Mouse (Mus musculus) erythroblast, embryonic 14.5 days (primary cell): Measurements from ENCODE around the gene Hoxb6. TPM values are rescaled to one million over a fixed set of nuclear protein-coding genes. Genes with fewer than 3 reads are reported as not detected.

Source experiments
- H3K27me3 ChIP-seq: 2 replicates; pipeline ENCODE4 v1.6.1; 2012; ENCODE audit warnings: inconsistent platforms; ENCODE audit not compliant: control insufficient read depth
- H3K36me3 ChIP-seq: 2 replicates; pipeline ENCODE4 v1.6.1; 2012; ENCODE audit warnings: mild to moderate bottlenecking, inconsistent platforms; ENCODE audit not compliant: control insufficient read depth
- H3K4me1 ChIP-seq: 2 replicates; pipeline ENCODE4 v1.6.1; 2012; ENCODE audit warnings: inconsistent platforms; ENCODE audit not compliant: control insufficient read depth
- H3K4me3 ChIP-seq: replicated peaks from 2 replicates; pipeline ENCODE3; 2012; ENCODE audit warnings: moderate library complexity, mild to moderate bottlenecking, inconsistent platforms
- H3K9me3 ChIP-seq: 2 replicates; pipeline ENCODE4 v1.6.1; 2012; ENCODE audit warnings: low read length, inconsistent platforms, mixed read lengths; ENCODE audit not compliant: control insufficient read depth
- GATA1 ChIP-seq: IDR thresholded peaks from 2 replicates; pipeline ENCODE4 v1.6.1; 2012; ENCODE audit warnings: low read length, inconsistent platforms, mixed read lengths
- TAL1 ChIP-seq: IDR thresholded peaks from 3 replicates; pipeline ENCODE4 v1.6.1; 2012; ENCODE audit warnings: low read length, inconsistent platforms, mixed read lengths
- polyA plus RNA-seq: library from polyadenylated mRNA; stranded (reverse); fragments of >175 nt; gene quantifications from 2 replicates; pipeline ENCODE4 v1.2.3, GENCODE M21; 2012

The Hoxb6 gene
- polyA plus RNA-seq = not detected in 2 replicates

DNA sequence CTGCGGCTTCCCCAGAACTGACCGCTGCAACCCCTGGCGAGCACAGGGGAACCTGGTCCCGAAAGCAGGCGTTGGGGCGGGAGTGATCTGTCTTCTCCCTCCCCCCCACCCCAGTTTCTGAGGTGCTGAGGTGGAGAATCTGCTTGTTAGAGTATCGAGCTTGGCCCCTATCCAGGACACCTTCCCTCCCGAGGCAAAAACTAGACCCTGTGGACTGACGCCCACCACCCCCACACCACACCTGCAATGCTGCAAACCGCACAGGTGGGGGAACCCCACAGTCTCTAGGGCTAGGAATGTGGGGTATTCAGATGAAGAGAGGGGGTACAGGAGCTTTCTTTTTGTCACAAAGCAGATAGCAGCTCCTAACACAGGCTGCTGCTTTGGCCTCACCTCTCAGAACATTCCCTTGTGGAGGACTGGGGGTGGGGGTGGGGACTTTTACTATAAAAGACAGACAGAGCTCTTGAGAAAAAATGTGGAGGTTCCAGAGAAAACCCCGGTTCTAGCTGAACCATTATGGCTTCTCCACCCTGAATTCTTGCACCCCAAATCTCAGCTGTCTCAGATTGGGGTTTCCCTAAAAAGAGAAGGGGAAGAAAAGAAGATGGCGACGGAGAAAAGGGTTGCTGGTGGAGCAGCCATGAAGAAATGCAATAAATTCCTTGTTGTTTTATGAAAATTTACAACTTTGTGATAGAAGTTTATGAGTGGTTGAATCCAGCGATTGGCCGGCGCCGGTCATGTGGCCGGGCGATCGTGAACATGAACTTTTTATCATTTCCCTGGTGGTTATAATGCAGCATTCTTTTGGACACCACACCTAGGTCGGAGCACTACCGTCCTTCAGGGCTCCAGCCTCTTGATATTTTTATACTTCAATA is at the start of gene Hoxb6:
TSS of gene Hoxb6 (plus strand) at position 796 of the 884 bp plus-strand sequence.
- H3K9me3 ChIP-seq = no peaks in the 10 kb centered on the region
- H3K36me3 ChIP-seq = no peaks in the 10 kb centered on the region
- H3K4me1 ChIP-seq = no peaks in the 10 kb centered on the region
- peaks cover 100% of the 10 kb centered on the region for H3K27me3 ChIP-seq
- H3K4me3 ChIP-seq = no peak within 1 kb of the TSS
- TF ChIP-seq GATA1 (no peak), TAL1 (no peak)

DNA sequence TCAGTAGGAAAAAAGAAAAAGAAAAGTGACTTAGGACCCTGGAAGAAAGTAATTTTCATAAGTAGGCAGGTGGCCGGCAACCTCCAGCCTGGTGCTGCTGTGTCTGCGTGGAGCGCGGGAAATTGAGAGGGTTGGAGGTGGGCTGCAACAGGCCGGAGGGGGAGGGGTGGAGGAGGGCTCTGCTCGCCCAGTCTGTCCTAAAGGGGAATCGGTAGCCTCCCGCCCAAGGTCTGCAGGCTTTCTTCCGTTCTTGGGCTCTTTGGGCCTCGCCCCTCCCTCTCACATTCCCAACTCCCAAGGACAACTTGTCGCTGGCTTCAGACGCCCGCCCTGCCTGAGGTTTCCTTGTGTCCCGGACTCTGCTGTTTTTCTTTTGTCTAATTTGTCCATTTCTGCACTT is 41.4 kb upstream of the Hoxb6 start:
- no peak overlapping the region for H3K4me3 ChIP-seq
- TF ChIP-seq GATA1 = no peak
- no peak for TF ChIP-seq TAL1
- peaks cover 77% of the 10 kb centered on the region for H3K27me3 ChIP-seq
- no peaks in the 10 kb centered on the region for H3K4me1 ChIP-seq
- no peaks in the 10 kb centered on the region for H3K36me3 ChIP-seq
- peaks cover 2% of the 10 kb centered on the region for H3K9me3 ChIP-seq

DNA sequence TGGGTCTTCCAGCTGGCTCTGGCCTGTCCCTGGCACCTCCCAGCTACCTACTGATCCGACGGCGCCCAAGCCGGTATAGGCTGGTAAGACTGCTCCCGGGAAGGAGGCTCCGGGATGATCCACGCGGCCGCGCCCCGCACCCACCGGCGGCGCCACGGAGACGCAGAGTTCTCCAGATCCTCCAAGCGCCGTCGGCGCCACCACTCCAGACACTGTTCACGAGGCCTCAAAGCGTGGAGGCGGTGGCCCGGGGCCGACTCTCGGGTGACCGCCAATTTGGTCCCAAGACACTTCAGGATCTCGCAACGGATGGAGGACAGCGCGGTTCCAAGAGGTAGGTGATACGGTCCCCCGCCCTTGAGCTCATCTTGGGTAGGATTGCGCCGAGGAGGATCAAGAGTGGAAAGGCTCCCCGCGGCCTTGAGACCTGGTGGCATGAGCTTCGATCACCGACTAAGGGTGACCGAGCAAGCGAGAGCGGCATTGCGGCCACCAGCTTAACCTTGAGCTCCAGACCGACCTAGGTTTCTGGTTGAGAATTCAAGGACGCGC is 40.7 kb upstream of the Hoxb6 start:
- H3K36me3 ChIP-seq = no peaks in the 10 kb centered on the region
- peaks cover 83% of the 10 kb centered on the region for H3K27me3 ChIP-seq
- TF ChIP-seq TAL1 (no peak), GATA1 (no peak)
- H3K4me3 ChIP-seq = no peak overlapping the region
- peaks cover 2% of the 10 kb centered on the region for H3K9me3 ChIP-seq
- H3K4me1 ChIP-seq = no peaks in the 10 kb centered on the region

DNA sequence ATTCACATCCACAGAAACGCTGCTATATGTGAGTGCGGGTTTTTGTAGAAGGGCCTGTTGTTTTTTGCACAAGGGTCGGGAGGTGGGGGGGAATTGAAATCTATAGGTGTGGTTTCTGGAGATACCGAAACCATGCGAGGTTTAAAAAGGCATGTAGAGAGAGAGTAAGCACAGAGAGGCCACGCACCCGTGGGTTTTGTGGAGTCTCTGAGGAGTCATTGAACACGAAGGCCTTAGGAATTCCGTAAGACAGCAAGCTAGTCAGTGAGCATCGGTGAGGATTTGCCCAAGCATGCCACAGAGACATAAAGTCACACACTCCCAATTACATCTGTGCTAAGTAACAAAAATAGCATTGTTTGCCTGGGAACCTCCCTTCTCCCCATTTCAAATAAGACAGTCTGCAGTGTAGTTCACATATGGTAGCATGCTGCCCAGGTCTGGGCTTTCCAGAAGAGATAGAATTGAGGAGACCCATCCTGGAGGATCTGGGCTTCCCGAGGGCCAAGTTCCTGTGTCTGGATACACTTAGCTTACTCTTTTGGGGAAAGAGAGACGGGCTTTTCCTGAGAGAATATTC is 39.6 kb upstream of the Hoxb6 start:
- Histone ChIP-seq H3K36me3 (no peaks in the 10 kb centered on the region), H3K4me1 (no peaks in the 10 kb centered on the region), H3K9me3 (peaks cover 2% of the 10 kb centered on the region), H3K27me3 (peaks cover 92% of the 10 kb centered on the region), H3K4me3 (no peak overlapping the region)
- TF ChIP-seq GATA1 (no peak), TAL1 (no peak)

DNA sequence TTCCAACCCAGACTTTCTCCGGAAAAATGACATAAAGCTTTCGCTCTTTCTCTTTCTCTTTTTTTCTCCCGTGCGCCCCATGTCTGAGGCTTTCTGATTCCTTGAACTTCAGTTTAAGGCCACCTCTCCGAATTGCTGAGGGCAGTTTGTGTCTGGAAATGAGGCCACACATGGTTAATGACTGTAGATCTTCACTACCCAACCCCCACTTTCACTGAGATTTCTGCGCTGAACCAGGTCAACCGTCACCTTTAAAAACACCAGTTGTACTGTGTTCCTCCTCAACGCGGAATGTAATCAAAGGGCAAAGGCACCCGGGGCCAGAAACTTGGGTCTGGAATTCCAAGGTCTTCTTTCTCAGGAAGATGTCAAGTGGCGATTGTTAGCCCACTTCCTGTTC is 38.1 kb upstream of the Hoxb6 start:
- Histone ChIP-seq H3K36me3 (no peaks in the 10 kb centered on the region), H3K4me1 (no peaks in the 10 kb centered on the region), H3K4me3 (no peak overlapping the region), H3K9me3 (peaks cover 2% of the 10 kb centered on the region), H3K27me3 (peaks cover 98% of the 10 kb centered on the region)
- no peak for TF ChIP-seq TAL1
- no peak for TF ChIP-seq GATA1

DNA sequence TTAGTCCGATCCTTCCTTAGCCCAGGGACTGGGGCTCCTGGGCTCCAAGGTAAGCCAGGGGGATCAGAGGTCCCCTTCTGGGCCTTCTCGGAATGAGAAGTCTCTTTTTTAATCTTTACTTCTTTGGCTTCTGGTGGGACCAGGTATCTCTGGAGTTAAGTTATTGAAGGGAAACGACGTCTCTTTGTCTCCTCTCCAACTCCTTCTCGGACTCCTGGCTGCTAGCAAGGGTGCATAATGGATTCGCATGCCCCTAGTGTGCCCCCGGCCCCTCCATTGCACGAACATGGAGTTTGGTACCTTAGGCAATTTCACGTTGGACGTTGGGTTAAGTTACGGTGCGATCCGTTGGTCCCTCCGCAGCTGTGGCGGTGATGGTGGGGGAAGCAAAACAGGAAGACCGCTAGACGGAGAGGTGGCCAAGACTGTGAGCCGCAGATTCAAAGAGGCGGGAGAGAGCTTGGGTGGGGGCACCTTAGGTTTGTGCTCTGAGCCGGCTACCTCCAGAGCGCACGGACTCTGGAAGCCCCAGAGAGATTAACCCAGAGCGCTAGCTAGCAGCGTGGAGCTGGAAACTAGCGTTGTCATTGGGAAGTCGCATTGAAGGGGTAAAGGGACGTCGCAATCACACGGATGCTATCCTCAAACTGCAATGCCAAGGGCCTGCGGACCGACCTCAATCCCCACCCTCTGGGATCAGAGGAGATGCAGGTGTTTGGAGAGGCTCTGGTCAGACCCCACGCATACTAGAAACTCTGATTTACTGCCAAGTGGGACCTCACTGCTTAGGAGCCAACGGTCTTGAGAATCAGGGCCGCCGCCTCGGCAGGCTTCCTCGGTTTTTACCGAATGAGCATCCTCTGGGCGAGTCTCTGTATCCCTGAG is 36.9 kb upstream of the Hoxb6 start:
- H3K4me3 ChIP-seq = no peak overlapping the region
- TF ChIP-seq TAL1 = no peak
- TF ChIP-seq GATA1 = no peak
- no peaks in the 10 kb centered on the region for H3K4me1 ChIP-seq
- H3K27me3 ChIP-seq = peaks cover 96% of the 10 kb centered on the region
- H3K9me3 ChIP-seq = peaks cover 2% of the 10 kb centered on the region
- H3K36me3 ChIP-seq = no peaks in the 10 kb centered on the region

DNA sequence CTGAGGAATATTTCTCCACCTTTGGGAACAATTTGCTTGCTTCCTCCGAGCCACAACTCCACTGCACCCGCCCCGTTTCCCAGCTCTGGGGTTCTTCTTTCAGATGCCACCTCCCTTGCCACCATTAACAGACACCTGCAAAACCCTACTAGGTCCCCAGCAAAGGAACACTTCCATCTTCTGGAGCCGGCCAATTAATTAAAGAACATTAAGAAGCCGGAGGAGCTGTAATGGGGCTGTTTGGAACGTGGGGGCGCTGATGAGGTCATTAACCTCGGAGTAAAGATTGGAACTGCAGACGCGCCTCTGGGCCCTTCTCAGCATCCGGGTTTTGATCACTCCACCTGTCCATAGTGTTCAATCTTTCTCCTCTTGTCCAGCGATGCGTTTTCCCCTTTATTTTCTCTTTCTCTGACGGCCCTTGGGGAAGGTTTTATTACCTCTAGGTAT is 36.3 kb upstream of the Hoxb6 start:
- H3K4me3 ChIP-seq = no peak overlapping the region
- no peaks in the 10 kb centered on the region for H3K4me1 ChIP-seq
- H3K9me3 ChIP-seq = peaks cover 2% of the 10 kb centered on the region
- H3K27me3 ChIP-seq = peaks cover 96% of the 10 kb centered on the region
- no peaks in the 10 kb centered on the region for H3K36me3 ChIP-seq
- no peak for TF ChIP-seq GATA1
- no peak for TF ChIP-seq TAL1

DNA sequence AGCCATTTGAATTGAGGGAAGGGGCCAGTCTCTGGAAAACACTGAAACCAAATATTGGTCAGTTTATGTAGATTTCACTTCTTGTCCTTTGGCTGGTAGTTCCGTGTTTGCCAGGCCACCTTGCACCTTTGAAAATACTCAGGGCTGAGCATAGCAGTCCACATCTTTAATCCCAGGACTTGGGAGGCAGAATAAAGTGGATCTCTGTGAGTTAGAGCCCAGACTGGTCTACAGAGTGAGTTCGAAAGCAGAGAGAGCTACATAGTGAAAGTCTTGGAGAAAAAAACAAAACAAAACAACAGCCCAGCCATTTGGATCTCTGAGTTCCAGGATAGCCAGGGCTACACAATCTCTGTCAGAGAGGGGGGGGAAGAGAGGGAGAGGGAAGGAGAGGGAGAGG is 35.1 kb upstream of the Hoxb6 start:
- Histone ChIP-seq H3K27me3 (peaks cover 96% of the 10 kb centered on the region), H3K9me3 (no peaks in the 10 kb centered on the region; the same call in 1 of the 2 replicates), H3K4me3 (no peak overlapping the region), H3K4me1 (no peaks in the 10 kb centered on the region), H3K36me3 (no peaks in the 10 kb centered on the region)
- TF ChIP-seq TAL1 (no peak), GATA1 (no peak)

DNA sequence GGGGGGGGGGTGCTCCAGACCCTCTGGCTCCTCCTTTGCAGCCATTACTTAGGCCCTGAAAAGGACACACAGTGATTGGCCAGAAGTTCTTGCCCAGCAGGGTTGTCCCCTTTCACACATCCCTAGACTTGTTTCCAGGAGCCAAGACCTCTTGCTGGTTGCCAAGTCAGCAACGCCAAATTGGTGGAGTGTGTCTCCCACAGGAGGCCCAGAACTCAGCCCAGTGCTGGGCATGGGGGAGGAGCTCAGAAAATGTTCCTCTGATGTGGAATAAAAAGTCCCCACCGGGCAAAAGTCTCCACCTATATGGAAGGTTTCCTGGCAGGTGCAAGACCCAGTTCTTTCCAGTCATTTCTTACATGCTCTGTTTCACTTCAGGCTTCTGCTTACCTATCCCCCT is 33.2 kb upstream of the Hoxb6 start:
- no peaks in the 10 kb centered on the region for H3K9me3 ChIP-seq
- H3K4me3 ChIP-seq = no peak overlapping the region
- H3K27me3 ChIP-seq = peaks cover 96% of the 10 kb centered on the region
- no peaks in the 10 kb centered on the region for H3K36me3 ChIP-seq
- no peak for TF ChIP-seq GATA1
- no peaks in the 10 kb centered on the region for H3K4me1 ChIP-seq
